Mouse (Mus musculus) spleen, adult 2 months (tissue): ENCODE results near the gene Ezh1.

Experiments used
- CTCF ChIP-seq: fragments of 200-500 bp; IDR thresholded peaks from 2 replicates; pipeline ENCODE4 v1.5.1; 2011; ENCODE audit warnings: mild to moderate bottlenecking, inconsistent platforms; ENCODE audit not compliant: insufficient read depth, insufficient read length, insufficient replicate concordance; ENCODE audit errors: extremely low read depth
- POLR2A ChIP-seq: fragments of 200-500 bp; IDR thresholded peaks from 2 replicates; pipeline ENCODE4 v1.6.1; 2011; ENCODE audit warnings: low read depth, low read length, inconsistent platforms

GRCm38 (mm10) chr11:101245855-101246701 lies 19.8 kb upstream of the Ezh1 start, which contains the start of gene Ramp2:
- TF ChIP-seq POLR2A, result no peak
- TF ChIP-seq CTCF, result no peak
